Mouse (Mus musculus): ENCODE data around the gene Dcun1d4. TPM values are rescaled to one million over a fixed set of nuclear protein-coding genes. Genes with fewer than 3 reads are reported as not detected.

Gene Dcun1d4
- polyA plus RNA-seq, 1 experiment from 2014 or later = 65.0 TPM

DNA sequence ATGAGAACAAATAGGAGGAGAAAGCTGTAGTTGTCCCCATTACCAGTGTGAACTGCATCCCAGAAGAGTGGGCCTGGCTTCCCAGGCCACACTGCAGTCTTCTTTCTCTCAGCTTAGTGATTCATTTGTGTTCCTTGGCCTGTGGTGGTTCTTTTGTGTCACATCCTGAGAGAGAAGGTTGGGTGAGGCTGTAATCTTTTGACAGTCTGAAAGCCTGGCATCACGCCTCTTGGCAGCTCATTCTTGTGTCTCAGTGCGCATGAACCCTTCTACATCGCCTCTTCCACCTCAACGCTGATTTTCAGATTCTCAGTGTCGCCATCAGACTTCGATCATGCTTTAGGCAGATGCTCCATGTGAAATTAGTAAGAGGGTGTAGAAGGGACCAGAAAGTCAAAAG is 83.2 kb downstream of the Dcun1d4 start:
- Histone ChIP-seq H3K27me3 (ENCODE audit: control insufficient read depth, insufficient read depth, low read length) (no peaks in the 10 kb centered on the region), H3K36me3 (ENCODE audit: control insufficient read depth, insufficient read depth, low read length) (no peaks in the 10 kb centered on the region; the same call in 1 of the 2 replicates), H3K9me3 (ENCODE audit: control insufficient read depth, low read length) (no peaks in the 10 kb centered on the region), H3K4me1 (replicated peaks; ENCODE audit: control insufficient read depth, insufficient read depth, low read length) (no peaks in the 10 kb centered on the region), H3K9ac (ENCODE audit: low read length) (no peak overlapping the region), H3K4me2 (ENCODE audit: low read depth, low read length, severe bottlenecking) (no peak overlapping the region), H3K4me3 (ENCODE audit: low read depth, low read length) (no peak overlapping the region), H3K27ac (ENCODE audit: low read depth, low read length) (no peak overlapping the region)
- ATAC-seq (replicated peaks; ENCODE audit: low FRiP score) (no peak), DNase-seq (ENCODE audit: low spot score) (no peak)
- WGBS = 90% methylated on average over 6 of the region's 6 CpGs

GRCm38 (mm10) chr5:73566119-73566518 is 85.3 kb downstream of the Dcun1d4 start:
- Histone ChIP-seq H3K27me3 (ENCODE audit: control insufficient read depth, insufficient read depth, low read length) (no peaks in the 10 kb centered on the region), H3K4me2 (ENCODE audit: low read depth, low read length, severe bottlenecking) (no peak overlapping the region), H3K4me1 (replicated peaks; ENCODE audit: control insufficient read depth, insufficient read depth, low read length) (no peaks in the 10 kb centered on the region), H3K4me3 (ENCODE audit: low read depth, low read length) (no peak overlapping the region), H3K9ac (ENCODE audit: low read length) (no peak overlapping the region), H3K36me3 (ENCODE audit: control insufficient read depth, insufficient read depth, low read length) (no peaks in the 10 kb centered on the region; the same call in 1 of the 2 replicates), H3K27ac (ENCODE audit: low read depth, low read length) (no peak overlapping the region), H3K9me3 (ENCODE audit: control insufficient read depth, low read length) (no peaks in the 10 kb centered on the region)
- ATAC-seq (replicated peaks; ENCODE audit: low FRiP score) (no peak), DNase-seq (ENCODE audit: low spot score) (no peak)
- 84% methylated on average over 5 of the region's 5 CpGs for WGBS

- DNase-seq (ENCODE audit: low spot score) = no peak
- ATAC-seq (replicated peaks; ENCODE audit: low FRiP score) = no peak
- WGBS = 81% methylated on average over 4 of the region's 4 CpGs
Observed at GRCm38 (mm10) chr5:73566892-73567291, 86.1 kb downstream of the Dcun1d4 start.

GRCm38 (mm10) chr5:73569181-73569580 is 88.4 kb downstream of the Dcun1d4 start:
- DNase-seq (ENCODE audit: low spot score) (no peak), ATAC-seq (replicated peaks; ENCODE audit: low FRiP score) (no peak)
- Histone ChIP-seq H3K36me3 (ENCODE audit: control insufficient read depth, insufficient read depth, low read length) (no peaks in the 10 kb centered on the region), H3K27me3 (ENCODE audit: control insufficient read depth, insufficient read depth, low read length) (no peaks in the 10 kb centered on the region), H3K27ac (ENCODE audit: low read depth, low read length) (no peak overlapping the region), H3K4me3 (ENCODE audit: low read depth, low read length) (no peak overlapping the region), H3K9me3 (ENCODE audit: control insufficient read depth, low read length) (no peaks in the 10 kb centered on the region), H3K9ac (ENCODE audit: low read length) (no peak overlapping the region), H3K4me2 (ENCODE audit: low read depth, low read length, severe bottlenecking) (no peak overlapping the region), H3K4me1 (replicated peaks; ENCODE audit: control insufficient read depth, insufficient read depth, low read length) (no peaks in the 10 kb centered on the region)
- WGBS = 82% methylated on average over 5 of the region's 5 CpGs

More at GRCm38 (mm10) chr5:73566892-73567291, 86.1 kb downstream of the Dcun1d4 start:
- no peak overlapping the region for H3K9ac ChIP-seq (ENCODE audit: low read length)
- no peak overlapping the region for H3K27ac ChIP-seq (ENCODE audit: low read depth, low read length)
- no peaks in the 10 kb centered on the region; the same call in 1 of the 2 replicates for H3K36me3 ChIP-seq (ENCODE audit: control insufficient read depth, insufficient read depth, low read length)
- no peaks in the 10 kb centered on the region for H3K9me3 ChIP-seq (ENCODE audit: control insufficient read depth, low read length)
- no peaks in the 10 kb centered on the region for H3K4me1 ChIP-seq (replicated peaks; ENCODE audit: control insufficient read depth, insufficient read depth, low read length)
- H3K4me3 ChIP-seq (ENCODE audit: low read depth, low read length) = no peak overlapping the region
- no peak overlapping the region for H3K4me2 ChIP-seq (ENCODE audit: low read depth, low read length, severe bottlenecking)
- H3K27me3 ChIP-seq (ENCODE audit: control insufficient read depth, insufficient read depth, low read length) = no peaks in the 10 kb centered on the region

DNA sequence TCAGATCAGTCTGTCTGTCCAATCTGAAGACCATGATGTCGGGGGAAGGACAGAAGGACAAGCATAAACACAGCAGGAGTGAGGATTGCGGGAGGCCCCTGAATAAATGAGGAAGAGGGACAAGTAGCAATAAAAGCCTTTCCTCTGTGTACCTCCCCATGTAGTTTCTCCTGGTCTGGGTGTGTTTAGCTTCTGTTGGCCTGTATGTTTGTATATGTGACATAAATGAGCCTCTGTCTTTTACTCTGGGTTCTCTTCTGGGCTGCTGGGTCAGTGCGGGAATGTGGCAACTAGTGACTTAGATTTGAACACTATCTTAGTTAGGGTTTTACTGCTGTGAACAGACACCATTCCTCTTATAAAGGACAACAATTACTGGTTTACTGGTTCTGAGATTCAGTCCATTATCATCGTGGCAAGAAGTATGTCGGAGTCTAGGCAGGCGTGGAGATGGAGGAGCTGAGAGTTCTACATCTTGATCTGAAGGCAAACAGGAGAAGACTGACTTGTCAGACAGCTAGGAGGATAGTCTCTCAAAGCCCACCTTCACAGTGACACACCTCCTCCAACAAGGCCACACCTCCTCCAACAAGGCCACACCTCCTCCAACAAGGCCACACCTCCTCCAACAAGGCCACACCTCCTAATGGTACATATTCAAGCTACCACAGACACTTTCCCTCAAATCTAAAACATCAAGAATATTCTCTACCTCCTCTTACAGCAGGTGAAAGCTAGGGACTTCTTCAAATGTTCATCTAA is 90.8 kb downstream of the Dcun1d4 start:
- DNase-seq (ENCODE audit: low spot score) = no peak
- Histone ChIP-seq H3K4me2 (ENCODE audit: low read depth, low read length, severe bottlenecking) (no peak overlapping the region), H3K9me3 (ENCODE audit: control insufficient read depth, low read length) (no peaks in the 10 kb centered on the region), H3K27ac (ENCODE audit: low read depth, low read length) (no peak overlapping the region), H3K4me1 (replicated peaks; ENCODE audit: control insufficient read depth, insufficient read depth, low read length) (no peaks in the 10 kb centered on the region; the same call in 1 of the 2 replicates), H3K4me3 (ENCODE audit: low read depth, low read length) (no peak overlapping the region), H3K36me3 (ENCODE audit: control insufficient read depth, insufficient read depth, low read length) (no peaks in the 10 kb centered on the region), H3K27me3 (ENCODE audit: control insufficient read depth, insufficient read depth, low read length) (no peaks in the 10 kb centered on the region), H3K9ac (ENCODE audit: low read length) (no peak overlapping the region)
- no peak for ATAC-seq (replicated peaks; ENCODE audit: low FRiP score)
- 93% methylated on average over 6 of the region's 6 CpGs for WGBS

DNA sequence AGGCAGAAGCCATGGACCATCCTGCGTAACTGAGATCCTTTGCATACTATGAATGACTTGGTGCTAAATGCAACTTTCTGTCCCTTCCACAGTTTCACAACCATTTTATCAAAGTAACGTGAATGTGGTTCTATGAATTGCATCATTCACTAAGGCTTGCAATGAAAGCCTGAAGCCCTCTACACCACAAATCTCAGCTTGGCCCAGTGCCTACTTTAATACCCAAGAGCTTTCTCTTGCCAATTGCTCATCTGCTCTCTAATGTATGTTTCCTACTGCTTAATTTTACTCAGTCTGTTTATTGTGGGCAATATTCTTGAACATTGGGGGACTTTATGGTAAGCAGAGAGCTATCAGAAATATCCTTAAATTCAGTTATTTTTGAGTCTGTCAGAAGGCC is 92.0 kb downstream of the Dcun1d4 start:
- Histone ChIP-seq H3K4me1 (replicated peaks; ENCODE audit: control insufficient read depth, insufficient read depth, low read length) (no peaks in the 10 kb centered on the region; the same call in 1 of the 2 replicates), H3K9ac (ENCODE audit: low read length) (no peak overlapping the region), H3K4me2 (ENCODE audit: low read depth, low read length, severe bottlenecking) (no peak overlapping the region), H3K4me3 (ENCODE audit: low read depth, low read length) (no peak overlapping the region), H3K9me3 (ENCODE audit: control insufficient read depth, low read length) (no peaks in the 10 kb centered on the region), H3K36me3 (ENCODE audit: control insufficient read depth, insufficient read depth, low read length) (no peaks in the 10 kb centered on the region), H3K27ac (ENCODE audit: low read depth, low read length) (no peak overlapping the region), H3K27me3 (ENCODE audit: control insufficient read depth, insufficient read depth, low read length) (no peaks in the 10 kb centered on the region)
- DNase-seq (ENCODE audit: low spot score) (no peak), ATAC-seq (replicated peaks; ENCODE audit: low FRiP score) (no peak)
- WGBS = 87% methylated on average over 2 of the region's 2 CpGs

DNA sequence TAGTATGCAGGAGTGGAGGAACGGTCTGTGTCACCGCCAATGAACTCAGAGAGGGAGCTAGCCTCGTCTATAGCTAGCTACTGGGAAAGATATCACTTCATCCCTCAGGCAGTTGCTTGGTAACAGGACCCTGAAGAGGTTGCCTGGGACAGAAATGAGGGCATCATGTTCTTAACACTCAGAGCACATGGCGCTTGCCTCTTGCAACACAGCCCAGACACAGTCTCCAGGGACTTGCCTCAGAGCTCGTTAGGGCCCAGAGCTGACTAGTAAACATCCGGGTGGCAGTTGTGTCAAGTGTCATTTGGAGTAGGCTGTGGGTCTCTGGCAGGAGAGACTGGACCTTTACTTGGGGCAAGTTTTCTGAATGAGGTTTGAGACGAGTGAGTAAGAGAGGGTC is 93.0 kb downstream of the Dcun1d4 start:
- Histone ChIP-seq H3K27me3 (ENCODE audit: control insufficient read depth, insufficient read depth, low read length) (no peaks in the 10 kb centered on the region), H3K4me1 (replicated peaks; ENCODE audit: control insufficient read depth, insufficient read depth, low read length) (no peaks in the 10 kb centered on the region; the same call in 1 of the 2 replicates), H3K4me3 (ENCODE audit: low read depth, low read length) (no peak overlapping the region), H3K36me3 (ENCODE audit: control insufficient read depth, insufficient read depth, low read length) (no peaks in the 10 kb centered on the region), H3K9me3 (ENCODE audit: control insufficient read depth, low read length) (no peaks in the 10 kb centered on the region), H3K27ac (ENCODE audit: low read depth, low read length) (no peak overlapping the region), H3K4me2 (ENCODE audit: low read depth, low read length, severe bottlenecking) (no peak overlapping the region), H3K9ac (ENCODE audit: low read length) (no peak overlapping the region)
- ATAC-seq (replicated peaks; ENCODE audit: low FRiP score) (no peak), DNase-seq (ENCODE audit: low spot score) (no peak)
- 83% methylated on average over 7 of the region's 7 CpGs for WGBS

DNA sequence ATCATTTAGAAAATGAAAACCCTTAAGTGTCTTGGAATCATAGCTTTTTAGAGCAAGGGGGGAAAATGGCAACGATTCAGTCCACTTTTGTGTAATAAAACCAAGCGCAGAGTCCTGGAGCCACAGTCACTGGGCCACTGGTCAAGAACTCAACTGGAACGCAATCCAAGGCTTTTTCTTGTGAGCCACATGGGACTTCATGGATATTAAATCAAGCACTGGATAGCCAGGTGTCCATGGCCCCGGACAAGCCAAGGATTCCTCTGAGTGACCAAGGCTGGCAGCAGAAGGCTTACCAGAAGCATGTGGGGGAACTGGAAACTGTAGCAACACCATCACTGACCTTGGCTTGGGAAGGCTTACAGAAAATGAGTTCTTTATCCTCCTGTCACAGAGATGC is 93.8 kb downstream of the Dcun1d4 start:
- ATAC-seq (replicated peaks; ENCODE audit: low FRiP score) = no peak
- H3K4me2 ChIP-seq (ENCODE audit: low read depth, low read length, severe bottlenecking) = no peak overlapping the region
- H3K27ac ChIP-seq (ENCODE audit: low read depth, low read length) = no peak overlapping the region
- no peaks in the 10 kb centered on the region for H3K36me3 ChIP-seq (ENCODE audit: control insufficient read depth, insufficient read depth, low read length)
- H3K9ac ChIP-seq (ENCODE audit: low read length) = no peak overlapping the region
- no peak for DNase-seq (ENCODE audit: low spot score)
- 88% methylated on average over 4 of the region's 4 CpGs for WGBS
- no peaks in the 10 kb centered on the region; the same call in 1 of the 2 replicates for H3K4me1 ChIP-seq (replicated peaks; ENCODE audit: control insufficient read depth, insufficient read depth, low read length)
- no peak overlapping the region for H3K4me3 ChIP-seq (ENCODE audit: low read depth, low read length)
- no peaks in the 10 kb centered on the region for H3K27me3 ChIP-seq (ENCODE audit: control insufficient read depth, insufficient read depth, low read length)
- H3K9me3 ChIP-seq (ENCODE audit: control insufficient read depth, low read length) = no peaks in the 10 kb centered on the region

DNA sequence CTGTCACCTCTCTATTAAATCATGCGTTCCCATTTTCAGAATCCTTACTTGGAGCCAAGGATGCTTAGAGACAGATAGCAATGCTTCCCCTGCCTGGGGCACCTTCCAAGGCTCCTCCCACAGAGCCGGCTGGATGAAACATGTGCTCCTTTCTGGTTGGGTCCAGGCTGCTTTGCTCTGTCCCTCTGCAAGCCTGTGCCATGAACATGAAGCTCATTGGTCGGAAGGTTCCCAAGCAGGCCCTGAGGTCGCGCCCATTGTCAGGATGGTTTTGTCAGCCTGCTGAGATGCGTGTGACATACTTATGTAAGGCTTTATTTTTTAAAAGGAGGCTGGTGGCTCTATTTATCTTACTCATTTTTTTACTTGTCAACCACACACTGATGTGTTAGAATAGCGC is 95.9 kb downstream of the Dcun1d4 start:
- no peaks in the 10 kb centered on the region for H3K9me3 ChIP-seq (ENCODE audit: control insufficient read depth, low read length)
- H3K4me2 ChIP-seq (ENCODE audit: low read depth, low read length, severe bottlenecking) = no peak overlapping the region
- H3K36me3 ChIP-seq (ENCODE audit: control insufficient read depth, insufficient read depth, low read length) = no peaks in the 10 kb centered on the region
- ATAC-seq (replicated peaks; ENCODE audit: low FRiP score) (no peak), DNase-seq (ENCODE audit: low spot score) (no peak)
- no peaks in the 10 kb centered on the region for H3K27me3 ChIP-seq (ENCODE audit: control insufficient read depth, insufficient read depth, low read length)
- no peak overlapping the region for H3K4me3 ChIP-seq (ENCODE audit: low read depth, low read length)
- H3K9ac ChIP-seq (ENCODE audit: low read length) = no peak overlapping the region
- H3K4me1 ChIP-seq (replicated peaks; ENCODE audit: control insufficient read depth, insufficient read depth, low read length) = no peaks in the 10 kb centered on the region; the same call in 1 of the 2 replicates
- no peak overlapping the region for H3K27ac ChIP-seq (ENCODE audit: low read depth, low read length)
- WGBS = 71% methylated on average over 7 of the region's 7 CpGs

Measured in forebrain, embryonic 11.5 days (tissue).